Mouse (Mus musculus) embryo, embryonic 9.5 days (tissue): ENCODE measurements around the gene Smarcc2.

Experiments used
- DNase-seq: peaks from one replicate; pipeline ENCODE4 v3.0.0-alpha.2; 2017; ENCODE audit errors: extremely low spot score

Smarcc2 gene

DNA sequence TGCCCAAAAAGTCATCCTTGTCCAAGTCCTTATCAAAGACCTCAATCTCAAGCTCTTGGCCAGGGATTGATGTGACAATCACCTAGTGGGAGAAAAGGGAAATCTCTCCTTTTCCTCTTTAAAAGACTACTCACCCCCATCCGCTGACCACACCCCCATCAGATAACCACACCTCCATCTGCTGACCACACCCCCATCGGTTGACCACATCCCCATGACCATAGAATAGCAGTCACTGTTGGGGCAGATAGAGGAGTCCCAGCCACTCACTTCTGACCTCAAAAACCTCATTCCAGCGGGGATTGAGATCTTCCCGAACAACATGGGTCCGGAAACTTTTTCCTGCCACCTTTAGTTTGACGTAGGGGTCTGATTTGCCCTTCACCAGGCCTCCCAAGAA is 57.6 kb downstream of the Smarcc2 start:
- no peak for DNase-seq

DNA sequence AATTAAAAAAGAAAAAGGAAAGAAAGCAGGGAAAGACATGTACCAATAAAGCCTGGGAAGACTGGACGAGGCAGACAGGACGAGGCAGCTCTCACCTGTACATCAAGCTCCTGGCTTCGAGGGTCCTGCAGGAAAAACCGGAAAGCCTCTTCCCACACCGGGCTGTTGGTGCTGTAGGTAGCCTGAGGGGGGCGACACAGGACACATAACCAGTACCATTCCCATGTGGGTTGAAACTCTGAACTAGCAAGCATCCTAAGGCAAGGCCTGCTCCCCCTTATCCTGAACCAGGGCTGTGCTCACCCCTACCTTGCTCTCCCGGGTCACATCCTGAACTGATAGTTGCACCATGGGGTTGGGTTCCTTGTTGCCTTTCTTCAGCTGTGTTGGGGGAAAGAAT is 59.8 kb downstream of the Smarcc2 start:
- no peak for DNase-seq

DNA sequence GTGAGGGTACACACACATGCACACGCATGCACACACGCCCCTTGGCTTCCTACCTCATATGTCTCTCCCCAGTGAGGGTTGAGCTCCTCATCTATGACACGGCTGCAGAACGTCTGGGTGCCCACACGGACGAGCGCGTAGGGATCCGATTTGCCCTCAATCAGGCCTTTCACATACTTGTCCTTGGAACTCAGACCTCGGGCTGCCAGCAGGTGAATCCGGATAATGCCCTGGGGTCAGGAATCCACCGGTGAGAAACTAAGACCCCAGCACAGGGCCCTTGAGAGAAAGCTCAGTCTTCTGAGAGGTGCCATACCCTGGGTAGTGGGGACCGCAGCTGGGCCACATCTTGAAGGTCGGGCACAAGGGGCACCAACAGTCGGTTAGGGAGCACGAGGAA is 61.5 kb downstream of the Smarcc2 start:
- DNase-seq, result no peak

DNA sequence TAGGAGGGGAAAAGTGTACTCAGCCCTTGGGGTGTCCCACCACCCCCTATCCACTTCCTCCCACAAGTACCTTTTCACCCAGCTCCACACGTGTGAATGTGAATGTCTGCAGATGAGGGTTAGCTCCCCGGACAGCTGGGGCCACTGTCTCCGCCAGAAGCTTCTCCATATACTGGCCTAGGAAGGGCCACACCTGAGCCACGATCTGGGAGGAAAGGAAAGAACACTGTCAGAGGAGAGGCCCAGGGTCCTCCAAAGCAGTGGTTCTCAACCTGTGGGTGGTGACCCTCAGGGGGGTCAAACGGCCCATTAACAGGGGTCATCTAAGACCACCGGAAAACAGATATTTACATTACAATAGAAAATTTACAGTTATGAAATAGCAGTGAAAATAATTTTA is 63.3 kb downstream of the Smarcc2 start:
- no peak for DNase-seq

DNA sequence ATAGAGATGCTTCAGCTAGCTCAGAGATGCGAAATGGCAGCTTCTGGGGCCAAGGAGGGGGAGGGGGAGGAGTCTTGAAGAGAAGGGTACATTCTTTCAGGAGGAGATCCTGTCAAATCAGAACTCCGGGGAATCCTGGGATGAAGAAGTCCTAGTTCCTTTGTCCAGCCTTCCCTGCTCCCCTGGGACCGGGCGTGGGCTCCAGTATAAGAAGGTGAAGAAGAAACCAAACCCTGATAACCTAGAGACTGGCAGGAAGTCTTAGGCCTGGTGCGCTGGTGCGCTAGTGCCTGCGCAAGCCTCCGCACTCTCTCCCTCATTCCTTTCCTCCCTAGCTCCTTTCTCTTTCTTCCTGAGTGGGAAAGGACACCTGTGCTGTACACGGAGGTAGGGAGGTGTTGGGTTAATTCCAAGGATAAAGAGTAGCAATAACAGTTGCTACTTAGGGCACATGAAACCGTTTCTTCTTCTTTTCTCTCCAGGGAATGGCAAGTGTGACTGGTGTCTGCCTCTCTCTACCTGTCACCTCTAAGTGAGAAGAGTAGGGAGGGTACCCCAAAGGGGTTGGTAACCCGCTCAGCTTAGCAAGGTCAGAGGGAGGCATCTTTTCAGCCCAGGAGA is 65.2 kb downstream of the Smarcc2 start:
- no peak for DNase-seq

GRCm38 (mm10) chr10:128524732-128525662 is 65.9 kb downstream of the Smarcc2 start:
- peak; percentile 72 for DNase-seq

- peak; percentile 93 for DNase-seq
Measured at GRCm38 (mm10) chr10:128525671-128526308, 66.7 kb downstream of the Smarcc2 start, which contains the start of gene Esyt1. Gene Esyt1 (minus strand): TSS chr10:128525871.

DNA sequence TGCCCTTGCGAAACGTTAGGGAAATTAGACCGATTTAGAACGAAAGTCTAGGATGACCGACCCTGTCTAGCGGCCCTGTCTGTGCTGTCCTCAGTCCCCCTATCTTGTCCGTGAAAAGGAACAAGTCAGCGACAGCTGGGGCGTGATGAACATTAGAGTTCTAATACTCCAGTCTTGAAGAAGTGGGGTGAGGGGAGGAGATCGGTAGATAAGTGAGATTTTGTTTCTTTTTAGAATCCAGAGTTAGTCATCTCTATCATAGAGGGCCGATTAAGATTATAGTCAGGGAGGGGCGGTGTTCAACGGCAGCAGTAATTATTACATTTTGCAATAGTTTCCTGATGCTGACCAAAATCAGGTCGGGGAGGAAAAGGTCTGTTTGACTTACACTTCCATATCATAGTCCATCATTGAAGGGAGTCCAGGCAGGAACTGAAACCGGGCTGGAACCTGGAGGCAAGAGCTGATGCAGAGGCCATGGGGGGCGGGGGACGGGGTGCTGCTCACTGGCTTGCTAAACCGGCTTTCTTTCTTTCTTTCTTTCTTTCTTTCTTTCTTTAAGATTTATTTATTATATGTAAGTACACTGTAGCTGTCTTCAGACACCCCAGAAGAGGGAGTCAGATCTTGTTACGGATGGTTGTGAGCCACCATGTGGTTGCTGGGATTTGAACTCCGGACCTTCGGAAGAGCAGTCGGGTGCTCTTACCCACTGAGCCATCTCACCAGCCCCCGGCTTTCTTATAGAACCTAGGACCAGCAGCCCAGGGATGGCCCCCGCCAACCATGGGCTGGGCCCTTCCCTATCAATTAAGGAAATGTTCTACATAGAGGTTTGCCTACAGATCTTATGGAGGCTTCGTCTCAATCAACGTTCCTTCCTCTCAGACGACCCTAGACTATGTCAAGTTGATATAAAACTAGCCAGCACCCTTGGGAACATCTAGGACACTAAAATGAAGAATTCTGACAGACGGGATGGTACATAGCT is 67.6 kb downstream of the Smarcc2 start:
- no peak for DNase-seq

DNA sequence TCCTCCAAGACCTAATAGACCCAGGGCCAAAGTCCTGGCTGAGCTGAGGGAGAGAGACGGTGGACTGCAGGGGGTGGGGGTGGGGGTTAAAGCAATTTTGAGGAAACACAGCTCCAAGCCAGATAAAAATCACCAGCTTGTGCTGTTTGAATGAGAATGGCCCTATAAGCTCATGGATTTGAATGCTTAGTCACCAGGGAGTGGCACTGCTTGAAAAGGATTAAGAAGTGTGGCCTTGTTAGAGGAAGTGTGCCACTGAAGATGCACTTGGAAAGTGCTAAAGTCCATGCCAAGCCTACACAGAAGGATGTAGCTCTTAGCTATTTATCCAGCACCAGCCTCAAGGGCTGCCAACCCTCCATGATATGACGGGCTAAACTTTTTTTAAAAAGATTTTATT is 76.2 kb downstream of the Smarcc2 start:
- no peak for DNase-seq

DNA sequence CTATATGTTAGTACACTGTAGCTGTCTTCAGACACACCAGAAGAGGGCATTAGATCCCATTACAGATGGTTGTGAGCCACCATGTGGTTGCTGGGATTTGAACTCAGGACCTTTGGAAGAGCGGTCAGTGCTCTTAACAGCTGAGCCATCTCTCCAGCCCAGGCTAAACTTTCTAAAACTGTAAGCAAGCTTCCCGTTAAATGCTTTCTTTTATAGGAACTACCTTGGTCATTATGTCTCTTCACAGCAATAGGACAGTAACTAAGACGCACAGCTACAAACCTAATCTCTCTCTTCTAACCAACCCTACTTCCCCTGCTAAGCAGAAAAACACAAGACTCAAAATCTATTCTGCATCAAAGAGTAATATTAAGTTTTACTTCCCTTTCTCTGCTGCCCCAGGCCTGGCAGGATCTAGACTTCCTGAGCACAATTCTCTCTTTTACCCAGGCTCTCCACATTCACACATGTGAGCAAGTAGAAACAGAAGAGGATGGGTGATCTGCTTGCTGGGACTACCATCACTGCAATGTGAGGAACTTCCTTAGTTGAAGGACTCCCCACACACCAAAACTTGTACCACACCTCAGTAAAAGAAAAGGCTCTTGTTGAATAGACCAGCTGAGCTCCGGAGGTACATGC is 76.7 kb downstream of the Smarcc2 start:
- no peak for DNase-seq

- DNase-seq, result peak; percentile 88
Measured at GRCm38 (mm10) chr10:128536266-128536940, 77.4 kb downstream of the Smarcc2 start.

DNA sequence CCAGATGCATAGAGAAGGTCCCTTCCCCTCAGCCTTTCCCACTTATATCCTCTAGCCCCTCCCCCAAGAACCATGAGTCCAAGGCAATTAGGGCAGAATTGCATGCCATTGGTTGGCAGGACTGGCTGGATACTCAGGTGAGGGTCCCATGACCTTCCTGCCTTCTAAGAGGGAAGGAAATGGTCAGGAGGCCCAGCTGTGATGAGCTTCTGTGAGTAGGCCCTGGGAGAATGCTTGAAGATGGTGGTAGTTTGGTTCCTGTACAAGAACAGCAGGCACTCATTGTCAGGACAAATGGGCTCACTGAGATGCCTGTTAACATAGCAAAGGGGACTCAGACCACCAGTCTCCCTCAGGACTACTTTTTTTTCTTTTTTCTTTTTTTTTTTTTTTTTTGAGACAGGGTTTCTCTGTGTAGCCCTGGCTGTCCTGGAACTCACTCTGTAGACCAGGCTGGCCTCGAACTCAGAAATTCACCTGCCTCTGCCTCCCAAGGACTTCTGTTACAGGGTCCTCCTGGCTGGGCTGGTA is 79.4 kb downstream of the Smarcc2 start:
- no peak for DNase-seq
